Mouse (Mus musculus): ENCODE measurements around the gene Iqgap1. TPM values are rescaled to one million over a fixed set of nuclear protein-coding genes. Genes with fewer than 3 reads are reported as not detected.

Iqgap1 gene
- polyA plus RNA-seq, 1 experiment from 2014 or later = 27.3 TPM

DNA sequence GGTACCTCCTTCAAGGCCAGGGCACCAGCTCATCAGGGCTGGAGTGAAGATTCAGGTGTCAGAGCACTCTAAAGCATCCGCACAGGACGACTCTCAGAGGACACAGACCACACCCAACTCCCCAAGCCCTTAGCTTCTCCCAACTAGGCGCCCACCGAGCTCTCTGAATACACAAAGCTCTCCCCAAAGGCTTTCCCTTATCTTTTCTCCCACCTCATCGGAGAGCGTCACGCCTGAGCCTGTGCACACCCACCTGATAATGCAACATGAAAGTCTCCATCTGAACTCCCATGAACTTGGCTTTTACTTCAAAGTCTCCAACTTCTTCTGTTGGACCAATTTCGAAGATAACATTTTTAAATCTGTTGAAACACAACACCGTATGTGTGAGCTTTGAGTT, 109.0 kb downstream of the Iqgap1 start:
- Histone ChIP-seq H3K36me3 (peaks cover 29% of the 10 kb centered on the region; the same call in 1 of the 2 replicates), H3K4me3 (no peak overlapping the region), H3K4me2 (replicated peaks) (no peak overlapping the region), H3K27me3 (replicated peaks) (no peaks in the 10 kb centered on the region), H3K4me1 (no peaks in the 10 kb centered on the region), H3K27ac (no peak overlapping the region), H3K9me3 (no peaks in the 10 kb centered on the region), H3K9ac (no peak overlapping the region)
- WGBS = 89% methylated on average over 9 of the region's 9 CpGs
- no peak for ATAC-seq (ENCODE audit: low FRiP score, low read depth)

DNA sequence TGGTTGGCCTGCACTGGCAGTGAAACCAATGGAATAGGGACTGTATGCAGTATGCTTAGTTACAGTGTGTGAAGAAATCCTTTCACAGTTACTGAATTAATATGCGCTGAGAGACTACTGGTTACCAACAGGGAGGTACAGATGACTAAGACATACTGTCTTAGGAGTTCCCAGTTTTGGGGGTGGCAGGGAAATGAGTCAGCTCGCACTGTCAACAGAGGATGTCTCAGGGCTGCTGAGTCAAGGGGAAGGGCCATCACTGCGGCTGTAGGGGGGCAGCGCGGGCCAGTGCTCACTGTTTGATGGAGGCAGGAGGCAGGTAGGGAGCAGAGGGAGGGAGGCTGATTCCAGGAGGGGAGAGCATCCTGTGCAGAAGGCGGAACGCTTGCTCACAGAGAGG, 110.5 kb downstream of the Iqgap1 start:
- no peak for ATAC-seq (ENCODE audit: low FRiP score, low read depth)
- Histone ChIP-seq H3K27me3 (replicated peaks) (no peaks in the 10 kb centered on the region), H3K9ac (no peak overlapping the region), H3K36me3 (peaks cover 27% of the 10 kb centered on the region; the same call in 1 of the 2 replicates), H3K4me3 (no peak overlapping the region), H3K4me2 (replicated peaks) (no peak overlapping the region), H3K4me1 (no peaks in the 10 kb centered on the region), H3K9me3 (no peaks in the 10 kb centered on the region), H3K27ac (no peak overlapping the region)
- WGBS = 96% methylated on average over 7 of the region's 7 CpGs

DNA sequence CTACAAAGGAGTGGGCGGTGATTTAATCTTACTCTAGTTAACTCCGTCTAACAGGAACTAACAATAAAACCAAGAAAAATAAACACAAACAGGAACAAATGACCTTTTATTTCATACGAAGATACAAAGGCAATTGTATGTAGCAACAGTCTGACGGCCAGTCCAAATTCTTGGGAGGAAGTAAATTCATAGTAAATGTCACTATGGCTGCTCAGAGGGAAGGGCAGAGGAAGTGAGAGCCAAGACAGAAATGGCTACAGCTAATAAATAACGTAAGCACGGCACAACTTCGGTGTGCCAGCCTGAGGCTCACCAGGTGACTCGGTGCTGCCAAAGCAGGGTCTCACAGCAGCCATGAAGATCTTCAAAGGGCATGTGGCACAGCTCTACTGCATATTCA, 114.3 kb downstream of the Iqgap1 start:
- WGBS = 78% methylated on average over 8 of the region's 8 CpGs
- Histone ChIP-seq H3K4me3 (no peak overlapping the region), H3K4me2 (replicated peaks) (no peak overlapping the region), H3K9ac (no peak overlapping the region), H3K27me3 (replicated peaks) (no peaks in the 10 kb centered on the region), H3K36me3 (peaks cover 16% of the 10 kb centered on the region; the same call in 1 of the 2 replicates), H3K4me1 (no peaks in the 10 kb centered on the region), H3K9me3 (no peaks in the 10 kb centered on the region), H3K27ac (no peak overlapping the region)
- ATAC-seq (ENCODE audit: low FRiP score, low read depth) = no peak

DNA sequence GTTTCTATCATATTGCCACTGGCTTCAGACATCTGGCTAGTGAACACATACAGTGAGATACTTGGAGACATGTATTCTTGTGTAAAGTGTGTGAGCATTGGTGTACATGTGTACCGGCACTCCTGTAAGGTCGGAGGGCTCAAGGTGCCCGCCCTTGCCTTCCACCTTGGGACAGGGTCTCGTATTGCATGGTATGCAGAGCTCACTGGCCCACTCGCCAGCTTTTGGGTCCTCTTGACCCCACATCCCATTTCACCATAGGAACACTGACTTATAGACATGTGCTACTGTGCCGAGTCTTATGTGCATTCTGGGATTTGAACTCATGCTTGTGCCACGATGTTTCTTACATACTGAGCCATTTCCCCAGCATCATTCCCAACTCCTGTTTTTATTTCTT, 115.4 kb downstream of the Iqgap1 start:
- Histone ChIP-seq H3K4me3 (no peak overlapping the region), H3K4me1 (no peaks in the 10 kb centered on the region), H3K4me2 (replicated peaks) (no peak overlapping the region), H3K9me3 (no peaks in the 10 kb centered on the region), H3K27ac (no peak overlapping the region), H3K9ac (no peak overlapping the region), H3K36me3 (peaks cover 12% of the 10 kb centered on the region; the same call in 1 of the 2 replicates), H3K27me3 (replicated peaks) (no peaks in the 10 kb centered on the region)
- ATAC-seq (ENCODE audit: low FRiP score, low read depth) = no peak
- 90% methylated on average over 7 of the region's 7 CpGs for WGBS

DNA sequence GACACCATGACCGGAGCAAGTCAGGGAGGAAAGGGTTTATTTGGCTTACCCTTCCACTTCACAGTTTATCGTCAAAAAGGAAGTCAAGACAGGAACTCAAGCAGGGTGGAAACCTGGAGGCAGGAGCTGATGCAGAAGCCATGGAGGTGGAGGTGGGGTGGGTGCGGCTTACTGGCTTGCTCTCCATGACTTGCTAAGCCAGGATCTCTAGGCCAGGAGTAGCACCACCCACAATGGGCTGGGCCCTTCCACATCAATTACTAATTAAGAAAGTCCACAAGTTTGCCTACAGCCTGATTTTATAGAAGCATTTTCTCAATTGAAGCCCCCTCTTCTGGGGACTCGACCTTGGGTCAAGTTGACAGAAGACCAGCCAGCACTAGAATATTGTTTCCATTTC, 121.7 kb downstream of the Iqgap1 start:
- H3K4me1 ChIP-seq = no peaks in the 10 kb centered on the region
- ATAC-seq (ENCODE audit: low FRiP score, low read depth) = no peak
- H3K4me3 ChIP-seq = no peak overlapping the region
- no peak overlapping the region for H3K27ac ChIP-seq
- H3K9me3 ChIP-seq = no peaks in the 10 kb centered on the region
- H3K4me2 ChIP-seq (replicated peaks) = no peak overlapping the region
- H3K9ac ChIP-seq = no peak overlapping the region
- WGBS = 89% methylated on average over 4 of the region's 4 CpGs
- no peaks in the 10 kb centered on the region for H3K36me3 ChIP-seq
- H3K27me3 ChIP-seq (replicated peaks) = no peaks in the 10 kb centered on the region

DNA sequence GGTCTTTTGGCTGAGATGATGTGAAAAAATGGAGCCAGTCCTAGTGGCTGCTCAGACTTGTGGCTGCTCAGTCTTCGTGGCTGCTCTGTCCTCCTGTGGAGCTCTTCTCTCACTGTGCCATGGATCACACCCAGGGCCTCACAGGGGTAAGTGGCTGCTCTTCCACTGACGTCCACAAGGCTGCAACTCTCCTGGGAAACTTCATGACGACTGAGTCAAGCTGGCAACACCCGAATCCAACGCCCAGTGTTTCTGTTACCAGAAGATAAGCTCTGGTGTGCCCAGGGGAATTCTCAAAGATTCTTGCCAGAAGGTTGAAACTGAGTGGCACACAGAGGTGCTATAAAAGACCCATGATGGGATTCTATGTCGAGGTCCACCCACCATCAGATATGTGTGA, 123.3 kb downstream of the Iqgap1 start:
- Histone ChIP-seq H3K4me1 (no peaks in the 10 kb centered on the region), H3K9me3 (no peaks in the 10 kb centered on the region), H3K27ac (no peak overlapping the region), H3K36me3 (no peaks in the 10 kb centered on the region), H3K4me2 (replicated peaks) (no peak overlapping the region), H3K4me3 (no peak overlapping the region), H3K9ac (no peak overlapping the region), H3K27me3 (replicated peaks) (no peaks in the 10 kb centered on the region)
- 65% methylated on average over 6 of the region's 6 CpGs for WGBS
- no peak for ATAC-seq (ENCODE audit: low FRiP score, low read depth)

DNA sequence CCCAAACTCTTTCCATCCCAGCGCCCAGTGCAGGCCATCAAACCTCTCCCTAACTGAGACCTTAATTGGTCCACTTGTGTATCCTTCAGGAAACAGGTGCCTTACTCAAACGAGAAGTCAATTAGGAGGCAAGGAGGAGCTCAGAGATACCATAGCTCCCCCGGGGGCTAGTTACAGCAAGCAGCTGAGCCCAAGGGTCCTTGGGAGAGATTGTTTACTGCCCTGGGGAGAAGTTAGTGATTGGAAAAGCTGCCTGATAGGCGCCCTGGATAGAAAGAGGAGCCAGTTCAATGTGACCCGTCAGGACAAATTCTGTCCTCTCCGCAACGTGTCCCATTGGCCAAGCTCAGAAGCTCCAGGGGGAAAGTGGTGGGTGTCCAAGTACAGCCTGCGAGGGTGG, 126.1 kb downstream of the Iqgap1 start:
- Histone ChIP-seq H3K9ac (no peak overlapping the region), H3K9me3 (no peaks in the 10 kb centered on the region), H3K36me3 (no peaks in the 10 kb centered on the region), H3K4me2 (replicated peaks) (no peak overlapping the region), H3K4me1 (no peaks in the 10 kb centered on the region), H3K27ac (no peak overlapping the region), H3K4me3 (no peak overlapping the region), H3K27me3 (replicated peaks) (no peaks in the 10 kb centered on the region)
- 68% methylated on average over 8 of the region's 8 CpGs for WGBS
- no peak for ATAC-seq (ENCODE audit: low FRiP score, low read depth)

DNA sequence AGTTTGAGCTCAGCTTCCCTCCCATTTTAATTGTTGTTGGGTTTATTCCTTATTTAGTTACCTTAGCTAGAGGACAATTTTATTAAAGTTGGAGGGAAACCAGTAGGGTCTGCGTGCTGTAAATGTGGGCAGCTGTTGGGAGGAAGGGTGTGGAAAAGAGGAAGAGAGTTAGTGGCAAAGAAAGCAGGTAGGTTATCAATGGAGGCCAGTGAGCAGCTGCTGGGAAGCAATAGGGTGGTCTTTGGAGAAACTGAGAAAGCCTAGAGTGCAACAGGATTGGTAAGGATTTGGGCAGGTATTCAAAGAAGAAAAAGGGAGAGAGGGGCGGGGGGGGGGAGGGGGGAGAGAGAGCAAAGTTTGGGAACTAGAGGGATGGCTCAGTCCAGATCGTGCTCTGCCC, 126.8 kb downstream of the Iqgap1 start:
- Histone ChIP-seq H3K4me2 (replicated peaks) (no peak overlapping the region), H3K4me3 (no peak overlapping the region), H3K4me1 (no peaks in the 10 kb centered on the region), H3K9me3 (no peaks in the 10 kb centered on the region), H3K27me3 (replicated peaks) (no peaks in the 10 kb centered on the region), H3K36me3 (no peaks in the 10 kb centered on the region), H3K27ac (no peak overlapping the region), H3K9ac (no peak overlapping the region)
- WGBS = 66% methylated on average over 3 of the region's 3 CpGs
- no peak for ATAC-seq (ENCODE audit: low FRiP score, low read depth)

DNA sequence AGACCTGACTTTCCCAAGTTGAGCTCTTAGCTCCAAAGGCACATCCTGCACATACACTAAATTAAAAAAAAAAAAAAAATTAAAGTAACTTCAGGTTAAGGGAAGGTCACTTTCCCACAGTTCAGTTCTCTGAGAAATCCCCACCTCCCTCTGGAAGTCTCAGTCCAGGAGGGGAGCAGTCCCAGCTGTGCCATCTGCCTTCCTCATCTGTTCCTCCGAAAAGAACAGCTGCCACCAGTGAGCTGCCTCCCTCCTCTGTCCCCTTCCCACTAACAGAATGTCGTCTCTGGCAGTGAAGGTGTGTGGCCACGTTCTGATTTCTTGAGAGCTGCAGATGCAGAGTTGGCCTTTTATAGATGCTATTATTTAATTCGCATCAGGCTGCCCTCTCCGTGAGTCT, 127.9 kb downstream of the Iqgap1 start:
- no peak overlapping the region for H3K27ac ChIP-seq
- no peak overlapping the region for H3K4me3 ChIP-seq
- no peaks in the 10 kb centered on the region for H3K27me3 ChIP-seq (replicated peaks)
- WGBS = 75% methylated on average over 5 of the region's 5 CpGs
- no peak overlapping the region for H3K4me2 ChIP-seq (replicated peaks)
- no peak overlapping the region for H3K9ac ChIP-seq
- no peaks in the 10 kb centered on the region for H3K9me3 ChIP-seq
- no peaks in the 10 kb centered on the region for H3K4me1 ChIP-seq
- no peaks in the 10 kb centered on the region for H3K36me3 ChIP-seq
- ATAC-seq (ENCODE audit: low FRiP score, low read depth) = no peak

DNA sequence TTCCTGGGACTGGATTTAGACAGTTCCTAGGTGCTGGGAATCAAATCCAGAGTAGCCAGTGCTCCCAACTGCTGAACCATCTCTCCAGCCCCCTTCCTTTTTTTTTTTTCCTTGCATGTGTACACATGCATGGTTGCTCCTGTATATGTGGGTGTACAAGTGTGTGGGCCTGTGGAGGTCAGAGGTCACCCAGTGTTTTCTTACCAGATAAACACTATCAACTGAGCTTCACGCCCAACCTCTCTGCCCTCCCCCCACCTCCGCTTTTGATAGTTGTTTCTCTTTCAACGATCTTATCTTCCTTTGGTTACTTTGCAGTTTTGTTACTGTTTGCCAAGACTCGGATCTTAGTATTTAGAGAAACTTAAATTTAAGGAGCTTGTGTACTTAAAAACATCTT, 128.9 kb downstream of the Iqgap1 start:
- no peak for ATAC-seq (ENCODE audit: low FRiP score, low read depth)
- WGBS = 78% methylated on average over 4 of the region's 4 CpGs
- Histone ChIP-seq H3K4me1 (no peaks in the 10 kb centered on the region), H3K27me3 (replicated peaks) (no peaks in the 10 kb centered on the region), H3K9ac (no peak overlapping the region), H3K4me3 (no peak overlapping the region), H3K9me3 (no peaks in the 10 kb centered on the region), H3K4me2 (replicated peaks) (no peak overlapping the region), H3K27ac (no peak overlapping the region), H3K36me3 (no peaks in the 10 kb centered on the region)

DNA sequence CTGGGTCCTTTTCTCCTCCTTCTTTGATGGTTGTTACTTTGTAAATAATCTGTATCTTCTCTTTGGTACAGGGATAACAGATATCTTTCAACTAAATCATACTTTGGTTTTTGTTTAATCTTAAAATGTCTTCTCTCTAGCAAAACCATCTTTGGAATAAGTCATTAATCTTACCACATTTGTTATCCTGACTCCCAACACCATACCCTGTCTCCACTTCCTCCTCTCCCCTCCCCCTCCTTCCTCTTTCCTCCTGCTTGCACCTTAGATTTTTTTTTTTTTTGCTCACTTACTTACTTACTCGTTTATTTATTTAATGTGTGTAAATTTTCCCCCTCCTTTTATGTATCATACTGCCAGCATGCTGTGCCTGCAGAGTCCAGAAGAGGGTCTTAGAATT, 129.4 kb downstream of the Iqgap1 start:
- no peak for ATAC-seq (ENCODE audit: low FRiP score, low read depth)
- no peak overlapping the region for H3K9ac ChIP-seq
- no peaks in the 10 kb centered on the region for H3K27me3 ChIP-seq (replicated peaks)
- no peaks in the 10 kb centered on the region for H3K4me1 ChIP-seq
- no peaks in the 10 kb centered on the region for H3K36me3 ChIP-seq
- no peak overlapping the region for H3K4me2 ChIP-seq (replicated peaks)
- H3K27ac ChIP-seq = no peak overlapping the region
- H3K4me3 ChIP-seq = no peak overlapping the region
- WGBS = 58% methylated on average over 1 of the region's 1 CpGs
- no peaks in the 10 kb centered on the region for H3K9me3 ChIP-seq

DNA sequence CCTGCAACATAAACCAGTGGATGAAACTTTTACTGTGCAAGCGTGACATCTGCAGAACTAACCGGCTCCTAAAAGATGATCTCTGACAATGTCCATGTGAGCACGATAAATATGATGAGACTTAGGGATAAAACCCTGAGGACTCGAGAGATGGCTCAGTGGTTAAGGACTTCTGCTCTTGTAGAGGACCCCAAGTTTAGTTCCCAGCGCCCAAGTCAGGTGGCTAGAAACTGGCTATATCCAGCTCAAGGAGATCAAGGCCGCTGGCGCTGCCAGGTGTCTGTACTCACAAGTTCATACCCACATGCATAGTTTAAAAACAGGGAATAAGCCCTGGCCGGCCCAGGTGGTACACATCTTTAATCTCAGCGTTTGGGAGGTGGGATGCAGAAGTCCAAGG, 133.3 kb downstream of the Iqgap1 start:
- no peak for ATAC-seq (ENCODE audit: low FRiP score, low read depth)
- Histone ChIP-seq H3K4me1 (peaks cover 5% of the 10 kb centered on the region; the same call in 1 of the 2 replicates), H3K4me3 (no peak overlapping the region), H3K9ac (no peak overlapping the region), H3K36me3 (no peaks in the 10 kb centered on the region), H3K9me3 (no peaks in the 10 kb centered on the region), H3K4me2 (replicated peaks) (no peak overlapping the region), H3K27me3 (replicated peaks) (no peaks in the 10 kb centered on the region), H3K27ac (no peak overlapping the region)
- WGBS = 89% methylated on average over 9 of the region's 9 CpGs

DNA sequence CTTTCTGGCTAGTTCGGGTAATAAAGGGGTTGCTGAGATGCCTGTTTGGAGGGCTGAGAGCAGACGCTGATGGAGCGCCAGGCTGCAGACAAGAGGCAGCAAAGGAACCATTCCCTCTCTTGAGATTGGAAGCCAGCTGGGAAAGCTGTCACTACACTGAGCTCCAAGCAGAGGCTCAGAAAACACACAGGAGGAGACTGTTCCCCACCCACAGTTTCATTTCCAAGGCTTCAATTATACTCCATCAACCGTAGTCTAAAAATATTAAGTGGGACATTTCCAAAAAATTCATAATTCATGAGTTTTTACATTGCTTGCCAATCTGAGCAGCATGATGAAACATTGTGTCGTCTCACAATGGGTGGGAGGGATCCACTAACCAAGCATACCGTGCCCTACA, 134.6 kb downstream of the Iqgap1 start:
- H3K4me1 ChIP-seq = peaks cover 10% of the 10 kb centered on the region
- H3K27me3 ChIP-seq (replicated peaks) = no peaks in the 10 kb centered on the region
- no peak overlapping the region for H3K4me3 ChIP-seq
- H3K4me2 ChIP-seq (replicated peaks) = no peak overlapping the region
- no peaks in the 10 kb centered on the region for H3K9me3 ChIP-seq
- H3K36me3 ChIP-seq = no peaks in the 10 kb centered on the region
- no peak for ATAC-seq (ENCODE audit: low FRiP score, low read depth)
- H3K9ac ChIP-seq = no peak overlapping the region
- 66% methylated on average over 6 of the region's 6 CpGs for WGBS
- no peak overlapping the region for H3K27ac ChIP-seq

Data from neural tube, embryonic 12.5 days (tissue).